Mouse (Mus musculus) MEL (cell line): ENCODE results near the gene Olfr142. TPM values are rescaled to one million over a fixed set of nuclear protein-coding genes. Genes with fewer than 3 reads are reported as not detected.
"Not testable (repeated sequence)": the region's sequence is repeated elsewhere in the genome, so short reads cannot be mapped to it uniquely, and the experiment has no call there.

ENCODE experiments used
- DNase-seq: peaks from one replicate; pipeline ENCODE4 v3.0.0; 2011; ENCODE audit warnings: low read depth, low spot score
- H3K27ac ChIP-seq: 2 replicates; pipeline ENCODE4 v1.5.1; 2012; ENCODE audit warnings: low read depth, mild to moderate bottlenecking, control low read depth, low read length, moderate library complexity; ENCODE audit not compliant: control insufficient read depth
- H3K27me3 ChIP-seq, 2 experiments: fragments of 150-350 bp in 1 of 2; sonication (generic) in 1 of 2; 2 replicates each; pipeline ENCODE4 v1.6.1; 2012; ENCODE audit warnings: low read length in 2 of 2, mild to moderate bottlenecking in 2 of 2, improper control_type of control experiment in 1 of 2, moderate library complexity in 1 of 2; ENCODE audit not compliant: insufficient read depth in 2 of 2, control insufficient read depth in 1 of 2
- H3K36me3 ChIP-seq, 2 experiments: 2 replicates each; pipeline ENCODE4 v1.6.1; 2012 to 2014; ENCODE audit warnings: low read length in 2 of 2, improper control_type of control experiment in 1 of 2, inconsistent platforms in 1 of 2, mild to moderate bottlenecking in 1 of 2; ENCODE audit not compliant: insufficient read depth in 2 of 2, control insufficient read depth in 1 of 2
- H3K4me1 ChIP-seq, 2 experiments: fragments of 150-350 bp in 1 of 2; sonication (generic) in 1 of 2; 2 replicates each; pipeline ENCODE4 v1.6.1; 2012; ENCODE audit warnings: low read length in 2 of 2, improper control_type of control experiment in 1 of 2, mild to moderate bottlenecking in 1 of 2; ENCODE audit not compliant: insufficient read depth in 2 of 2, control insufficient read depth in 1 of 2
- H3K4me3 ChIP-seq, 2 experiments: fragments of 150-350 bp in 1 of 2; sonication (generic) in 1 of 2; 2 replicates each; pipeline ENCODE4 v1.5.1; 2012; ENCODE audit warnings: low read depth in 2 of 2, low read length in 2 of 2, mild to moderate bottlenecking in 2 of 2, moderate library complexity in 2 of 2, control low read depth in 1 of 2, improper control_type of control experiment in 1 of 2; ENCODE audit not compliant: control insufficient read depth in 1 of 2, insufficient read depth in 1 of 2
- H3K79me2 ChIP-seq: 2 replicates; pipeline ENCODE4 v1.6.1; 2012; ENCODE audit warnings: mild to moderate bottlenecking, low read length, moderate library complexity; ENCODE audit not compliant: control insufficient read depth, poor library complexity, insufficient read depth
- H3K9ac ChIP-seq: 2 replicates; pipeline ENCODE4 v1.6.1; 2012; ENCODE audit warnings: low read depth, mild to moderate bottlenecking, control low read depth, low read length, moderate library complexity; ENCODE audit not compliant: control insufficient read depth, poor library complexity, severe bottlenecking
- H3K9me3 ChIP-seq: fragments of 150-350 bp; sonication (generic); replicated peaks from 2 replicates; pipeline ENCODE4 v1.6.1; 2012; ENCODE audit warnings: mild to moderate bottlenecking, low read length, improper control_type of control experiment, moderate library complexity; ENCODE audit not compliant: insufficient read depth
- BHLHE40 ChIP-seq: IDR thresholded peaks from 2 replicates; pipeline ENCODE4 v1.6.1; 2012; ENCODE audit warnings: low read depth, mild to moderate bottlenecking, inconsistent platforms, low read length, improper control_type of control experiment, borderline replicate concordance
- CTCF ChIP-seq, 3 experiments: IDR thresholded peaks in 2 of 3; conservative IDR thresholded peaks in 1 of 3; 2 replicates each; pipeline ENCODE4 v1.5.1; 2011 to 2012; ENCODE audit warnings: low read length in 3 of 3, low read depth in 2 of 3, mild to moderate bottlenecking in 2 of 3, improper control_type of control experiment in 1 of 3, inconsistent platforms in 1 of 3, mixed read lengths in 1 of 3, moderate library complexity in 1 of 3; ENCODE audit not compliant: control insufficient read depth in 1 of 3, insufficient read depth in 1 of 3, poor library complexity in 1 of 3, severe bottlenecking in 1 of 3
- GATA1 ChIP-seq: IDR thresholded peaks from 2 replicates; pipeline ENCODE4 v1.6.1; 2011; ENCODE audit warnings: low read depth, low read length, improper control_type of control experiment
- JUND ChIP-seq: IDR thresholded peaks from 2 replicates; pipeline ENCODE4 v1.6.1; 2011; ENCODE audit warnings: low read depth, mild to moderate bottlenecking, improper control_type of control experiment, low read length
- MAFK ChIP-seq: IDR thresholded peaks from 2 replicates; pipeline ENCODE4 v1.6.1; 2011; ENCODE audit warnings: low read depth, mild to moderate bottlenecking, low read length, improper control_type of control experiment, borderline replicate concordance
- MAX ChIP-seq: IDR thresholded peaks from 2 replicates; pipeline ENCODE4 v1.6.1; 2011; ENCODE audit warnings: low read length, improper control_type of control experiment
- MXI1 ChIP-seq: IDR thresholded peaks from 2 replicates; pipeline ENCODE4 v1.6.1; 2011; ENCODE audit warnings: mild to moderate bottlenecking, low read depth, low read length, improper control_type of control experiment
- NELFE ChIP-seq: IDR thresholded peaks from 2 replicates; pipeline ENCODE4 v1.6.1; 2011; ENCODE audit warnings: low read depth, low read length, improper control_type of control experiment
- NRF1 ChIP-seq: IDR thresholded peaks from 2 replicates; pipeline ENCODE4 v1.6.1; 2014; ENCODE audit warnings: low read depth, mild to moderate bottlenecking, inconsistent platforms, low read length, improper control_type of control experiment, moderate library complexity; ENCODE audit not compliant: poor library complexity, insufficient read depth, severe bottlenecking
- RAD21 ChIP-seq: IDR thresholded peaks from 2 replicates; pipeline ENCODE4 v1.6.1; 2011; ENCODE audit warnings: mild to moderate bottlenecking, low read depth, low read length, improper control_type of control experiment
- UBTF ChIP-seq: IDR thresholded peaks from 2 replicates; pipeline ENCODE4 v1.6.1; 2012; ENCODE audit warnings: low read depth, mild to moderate bottlenecking, inconsistent platforms, low read length, improper control_type of control experiment, moderate library complexity, borderline replicate concordance; ENCODE audit not compliant: insufficient read depth
- USF1 ChIP-seq: IDR thresholded peaks from 2 replicates; pipeline ENCODE4 v1.6.1; 2014; ENCODE audit warnings: low read depth, mild to moderate bottlenecking, inconsistent platforms, low read length, improper control_type of control experiment, moderate library complexity
- ZKSCAN1 ChIP-seq: IDR thresholded peaks from 2 replicates; pipeline ENCODE4 v1.6.1; 2012; ENCODE audit warnings: low read depth, mild to moderate bottlenecking, inconsistent platforms, low read length, improper control_type of control experiment, moderate library complexity
- ZMIZ1 ChIP-seq: IDR thresholded peaks from 2 replicates; pipeline ENCODE4 v1.6.1; 2012; ENCODE audit warnings: low read depth, mild to moderate bottlenecking, inconsistent platforms, low read length, improper control_type of control experiment, moderate library complexity
- polyA plus RNA-seq, 2 experiments: library from polyadenylated mRNA; stranded (reverse) in 1 of 2; unstranded in 1 of 2; fragments of >175 nt in 1 of 2; fragments of >200 nt in 1 of 2; gene quantifications; 2 replicates each; pipeline versions ENCODE4 v1.2.1 to v1.2.4; 2012; ENCODE audit warnings: low replicate concordance in 2 of 2, low read depth in 1 of 2; ENCODE audit not compliant: insufficient read length in 2 of 2, insufficient read depth in 1 of 2, missing spikeins in 1 of 2
- total RNA-seq: library from RNA; depleted of rRNA; stranded (reverse); fragments of 300-350 nt; gene quantifications from 2 replicates; pipeline ENCODE4 v1.2.3, GENCODE M21; 2012; rRNA removed

The Olfr142 gene
- total and polyA plus RNA-seq, 3 experiments: not detected

DNA sequence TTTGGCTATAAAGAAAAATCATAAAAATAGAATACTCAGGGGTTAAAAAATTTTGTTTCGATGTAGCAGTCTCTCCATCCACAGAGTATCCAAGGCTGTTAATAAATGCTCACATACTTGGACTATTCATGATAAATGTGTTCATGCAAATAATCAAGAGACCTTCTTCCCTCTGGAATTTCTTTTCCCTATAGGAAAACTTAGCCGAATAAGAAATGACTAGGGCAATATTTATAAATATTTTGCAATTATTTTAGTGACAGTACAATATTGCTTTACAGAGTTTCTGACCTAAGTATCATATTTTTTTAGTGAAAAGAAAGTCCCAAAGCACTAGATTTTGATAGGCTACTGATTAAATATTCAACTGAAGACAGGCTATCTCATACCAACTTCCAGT is 13.5 kb upstream of the Olfr142 start, which contains the start of gene Olfr1271:
Olfr1271 (minus strand) TSS at position 101 of the 400 bp plus-strand sequence.
- H3K4me1 ChIP-seq: no peaks in the 10 kb centered on the region
- H3K79me2 ChIP-seq: no peaks in the 10 kb centered on the region
- no peaks in the 10 kb centered on the region for H3K27me3 ChIP-seq
- no peak within 1 kb of the TSS for H3K9ac ChIP-seq
- no peak within 1 kb of the TSS for H3K4me3 ChIP-seq
- H3K27ac ChIP-seq: no peak within 1 kb of the TSS
- H3K36me3 ChIP-seq: no peaks in the 10 kb centered on the region
- H3K9me3 ChIP-seq: no peaks in the 10 kb centered on the region
- DNase-seq: no peak
- no peak for TF ChIP-seq RAD21
- TF ChIP-seq NRF1: no peak
- TF ChIP-seq GATA1: no peak
- no peak for TF ChIP-seq CTCF (IDR thresholded peaks at IDR 0.05 in 2 of 3, conservative IDR thresholded peaks at IDR 0.05 in 1 of 3; ENCODE audit: control insufficient read depth in 1 of 3, insufficient read depth in 1 of 3, low read depth in 2 of 3, low read length in 3 of 3, poor library complexity in 1 of 3, severe bottlenecking in 1 of 3)
- TF ChIP-seq UBTF: no peak
- no peak for TF ChIP-seq MAFK
- no peak for TF ChIP-seq MAX
- TF ChIP-seq MXI1: no peak
- no peak for TF ChIP-seq JUND
- no peak for TF ChIP-seq NELFE
- no peak for TF ChIP-seq BHLHE40
- TF ChIP-seq ZMIZ1: no peak
- TF ChIP-seq ZKSCAN1: no peak
- no peak for TF ChIP-seq USF1

DNA sequence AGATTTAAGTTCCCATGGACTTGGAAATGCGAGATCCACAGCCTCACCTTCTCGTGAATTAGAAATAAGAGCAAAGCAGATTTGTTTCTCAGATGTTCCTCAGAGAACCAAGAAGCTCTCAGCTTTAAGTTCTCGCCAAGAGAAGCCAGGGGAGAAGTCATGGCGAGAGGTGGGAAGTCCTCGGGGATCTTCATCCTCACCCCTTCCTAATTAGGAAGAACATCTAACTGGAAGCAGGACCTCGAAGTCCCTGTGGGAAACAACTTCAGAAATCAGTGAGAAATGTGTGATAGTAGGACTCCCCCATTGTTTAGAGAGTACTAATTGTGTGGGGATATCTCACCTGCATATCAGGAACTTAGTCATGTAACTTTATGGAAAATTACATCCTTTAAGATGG is 33.0 kb downstream of the Olfr142 start, which contains the start of gene Olfr1506:
Olfr1506 (minus strand) TSS at position 101 of the 400 bp plus-strand sequence.
- H3K4me3 ChIP-seq, H3K4me1 ChIP-seq, H3K79me2 ChIP-seq, DNase-seq, H3K9me3 ChIP-seq, H3K36me3 ChIP-seq, H3K9ac ChIP-seq, H3K27ac ChIP-seq, H3K27me3 ChIP-seq: not testable (repeated sequence)

Other genes starting within 250 kb of the Olfr142 start
- not detected in 2 replicates for gene Olfr1263, start 245.5 kb downstream of the Olfr142 start, total RNA-seq
- gene Olfr1263, start 245.5 kb downstream of the Olfr142 start, polyA plus RNA-seq: not detected
- gene Olfr1264, start 232.0 kb downstream of the Olfr142 start, total RNA-seq: not detected in 2 replicates
- gene Olfr1264, start 232.0 kb downstream of the Olfr142 start, polyA plus RNA-seq: not detected
- not detected in 2 replicates for gene Olfr1265, start 222.3 kb downstream of the Olfr142 start, total RNA-seq
- under 1 TPM in 1 of 2 experiments, not detected in 1; 0.06 TPM for gene Olfr1265, start 222.3 kb downstream of the Olfr142 start, polyA plus RNA-seq
- not detected in 2 replicates for gene Olfr140, start 194.0 kb downstream of the Olfr142 start, total RNA-seq
- gene Olfr140, start 194.0 kb downstream of the Olfr142 start, polyA plus RNA-seq: not detected
- gene Olfr1269, start 136.2 kb downstream of the Olfr142 start, total RNA-seq: not detected in 2 replicates
- not detected for gene Olfr1269, start 136.2 kb downstream of the Olfr142 start, polyA plus RNA-seq
- not detected in 2 replicates for gene Olfr32, start 115.3 kb downstream of the Olfr142 start, total RNA-seq
- not detected for gene Olfr32, start 115.3 kb downstream of the Olfr142 start, polyA plus RNA-seq
- not detected in 2 replicates for gene Olfr1270, start 104.5 kb downstream of the Olfr142 start, total RNA-seq
- not detected for gene Olfr1270, start 104.5 kb downstream of the Olfr142 start, polyA plus RNA-seq
- gene Olfr1506, start 33.1 kb downstream of the Olfr142 start, total RNA-seq: not detected in 2 replicates
- not detected for gene Olfr1506, start 33.1 kb downstream of the Olfr142 start, polyA plus RNA-seq
- not detected in 2 replicates for gene Olfr1271, start 13.4 kb upstream of the Olfr142 start, total RNA-seq
- not detected for gene Olfr1271, start 13.4 kb upstream of the Olfr142 start, polyA plus RNA-seq
- gene Olfr1272, start 35.2 kb upstream of the Olfr142 start, total RNA-seq: not detected in 2 replicates
- gene Olfr1272, start 35.2 kb upstream of the Olfr142 start, polyA plus RNA-seq: not detected
- gene Gm13769, start 64.6 kb upstream of the Olfr142 start, total RNA-seq: not detected in 2 replicates
- gene Gm13769, start 64.6 kb upstream of the Olfr142 start, polyA plus RNA-seq: not detected
- gene Olfr1274-ps, start 141.1 kb upstream of the Olfr142 start, total RNA-seq: not detected in 2 replicates
- gene Olfr1274-ps, start 141.1 kb upstream of the Olfr142 start, polyA plus RNA-seq: not detected